Mouse (Mus musculus) layer of hippocampus, postnatal 10 days (tissue): ENCODE measurements around the gene Srpk2. TPM values are rescaled to one million over a fixed set of nuclear protein-coding genes. Genes with fewer than 3 reads are reported as not detected.

Experiments used
- total RNA-seq, 2 experiments: library from RNA; stranded (reverse); gene quantifications; 2 replicates each; pipeline ENCODE4 v1.2.3; 2021

The Srpk2 gene
- total RNA-seq, 2 experiments from 2014 or later: 143 to 151 TPM

Other genes starting within 250 kb of the Srpk2 start
- gene Pus7, start 99.1 kb upstream of the Srpk2 start, total RNA-seq: 10 to 100 TPM; 19.7 to 20.7 TPM
- gene Rint1, start 103.1 kb upstream of the Srpk2 start, total RNA-seq: 10 to 100 TPM; 19.0 to 24.0 TPM
- 10 to 100 TPM; 73.9 to 83.3 TPM for gene Tomm7, start 159.5 kb upstream of the Srpk2 start, total RNA-seq